Mouse (Mus musculus): ENCODE data around the gene Etv3. TPM values are rescaled to one million over a fixed set of nuclear protein-coding genes. Genes with fewer than 3 reads are reported as not detected.

Gene Etv3
- total RNA-seq, 1 experiment, result 8.8 TPM

DNA sequence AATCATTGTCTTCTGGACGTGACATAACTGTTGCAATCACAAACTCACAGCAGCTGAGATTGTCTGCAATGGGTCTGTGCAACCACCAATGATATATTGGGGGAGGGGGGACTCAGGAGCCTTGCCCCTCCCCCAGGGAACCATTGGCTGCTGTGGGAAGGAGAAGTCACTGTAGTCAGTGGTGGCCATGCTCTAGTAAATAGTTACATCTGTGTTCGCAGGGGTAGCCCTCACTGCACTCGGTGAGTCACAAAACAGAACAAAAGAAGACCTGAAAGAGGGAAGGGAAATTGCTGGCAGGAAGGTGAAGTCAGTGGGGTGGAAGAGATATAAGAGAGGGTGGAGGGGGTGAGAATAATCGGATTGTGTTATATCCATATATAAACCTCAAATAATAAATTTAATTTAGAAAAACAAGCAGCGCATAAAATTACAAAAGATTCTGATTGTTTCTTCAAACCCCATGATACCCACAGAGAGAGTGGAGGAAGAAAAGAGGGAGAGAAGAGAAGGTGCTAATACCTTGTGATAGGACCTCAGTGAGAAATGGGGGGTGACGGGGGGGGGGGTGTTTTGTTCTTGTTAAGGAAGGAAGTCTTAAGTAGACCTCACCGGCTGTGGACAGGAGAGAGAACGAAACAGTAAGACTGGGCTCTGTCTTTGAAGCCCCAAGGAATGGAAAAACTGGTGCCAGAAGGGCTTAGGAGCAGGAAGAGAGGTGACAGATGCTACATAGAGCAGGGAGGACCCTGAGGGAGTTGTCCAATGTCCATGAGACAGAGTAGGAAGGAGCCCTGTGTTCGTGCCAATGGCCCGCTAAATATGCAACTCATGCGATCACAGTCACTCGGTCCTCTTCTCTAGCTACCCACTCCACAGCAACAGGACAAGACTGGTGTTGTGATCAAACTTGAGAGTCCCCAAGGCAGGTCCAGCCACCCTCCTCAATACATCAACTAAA lies 18.5 kb upstream of the Etv3 start:
- Histone ChIP-seq H3K27ac (ENCODE audit: insufficient read depth, low read depth, low read length, poor library complexity, severe bottlenecking) (no peak overlapping the region), H3K4me3 (ENCODE audit: insufficient read depth in 1 of 2, low read depth in 1 of 2, low read length in 2 of 2, poor library complexity in 1 of 2, severe bottlenecking in 1 of 2) (no peak overlapping the region), H3K4me1 (ENCODE audit: control insufficient read depth in 2 of 2, insufficient read depth in 2 of 2, low read length in 2 of 2, poor library complexity in 1 of 2) (peaks cover 0 to under 1% of the 10 kb centered on the region in 2 experiments; a peak in 2 of 4 replicates), H3K36me3 (ENCODE audit: control insufficient read depth, insufficient read depth, low read length, poor library complexity, severe bottlenecking) (no peaks in the 10 kb centered on the region), H3K9ac (ENCODE audit: insufficient read depth, low read depth, low read length, poor library complexity, severe bottlenecking) (no peak overlapping the region), H3K9me3 (ENCODE audit: control insufficient read depth, insufficient read depth, low read depth, low read length) (no peaks in the 10 kb centered on the region)
- no peak for DNase-seq (ENCODE audit: low read depth, low spot score)
- TF ChIP-seq ZC3H11A (IDR thresholded peaks at IDR 0.05; ENCODE audit: borderline replicate concordance, low read depth, low read length) (no peak), HCFC1 (IDR thresholded peaks at IDR 0.05; ENCODE audit: borderline replicate concordance, insufficient read depth, low read length) (no peak), ZNF384 (IDR thresholded peaks at IDR 0.05; ENCODE audit: low read depth, low read length) (no peak), CHD2 (IDR thresholded peaks at IDR 0.05; ENCODE audit: low read depth, low read length) (no peak), MAFK (IDR thresholded peaks at IDR 0.05; ENCODE audit: insufficient read depth, low read depth, low read length) (no peak)
- in situ Hi-C loops (cut with MboI; ENCODE audit: low sequenced_read_pairs in 2 of 2, unreplicated experiment in 2 of 2), result loop anchor here (10.0 to 25.0 kb wide), 2 partner anchors 269 to 472 kb away; no protein-coding TSS in a partner anchor

DNA sequence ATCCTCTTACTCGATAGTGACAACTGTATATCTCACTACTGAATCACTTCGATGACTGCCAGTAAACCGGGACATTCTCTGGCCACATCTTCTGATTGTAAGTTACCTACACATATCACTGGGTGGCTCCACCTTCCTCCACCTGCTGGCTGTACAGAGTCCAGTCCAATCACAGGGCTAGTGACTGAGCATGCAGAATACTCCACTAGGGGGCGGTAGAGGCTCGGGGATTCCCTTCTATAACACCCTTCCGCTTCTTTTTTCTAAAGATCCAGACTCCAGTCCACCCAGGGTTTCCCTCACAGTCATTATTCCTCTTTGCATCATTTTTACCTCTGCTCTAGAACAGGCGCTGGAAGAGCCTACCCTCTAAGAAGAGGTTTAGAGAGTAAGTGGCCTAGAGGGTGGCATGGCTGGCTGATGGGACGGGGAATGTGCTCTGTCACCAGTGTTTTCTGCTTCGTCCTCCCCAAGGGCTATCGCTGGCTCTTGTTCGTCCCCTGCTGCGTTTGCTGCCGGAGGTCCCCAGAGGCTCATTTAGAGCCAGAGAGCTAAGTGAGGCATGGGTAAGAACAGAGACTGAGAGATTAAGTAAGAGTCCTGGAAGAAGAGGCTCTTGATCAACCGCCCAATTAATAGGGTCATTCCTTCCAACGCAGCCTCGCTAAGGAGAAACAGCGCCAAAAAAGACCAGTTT lies 16.9 kb upstream of the Etv3 start:
- Histone ChIP-seq H3K36me3 (ENCODE audit: control insufficient read depth, insufficient read depth, low read length, poor library complexity, severe bottlenecking) (no peaks in the 10 kb centered on the region), H3K27ac (ENCODE audit: insufficient read depth, low read depth, low read length, poor library complexity, severe bottlenecking) (no peak overlapping the region), H3K9me3 (ENCODE audit: control insufficient read depth, insufficient read depth, low read depth, low read length) (no peaks in the 10 kb centered on the region), H3K4me3 (ENCODE audit: insufficient read depth in 1 of 2, low read depth in 1 of 2, low read length in 2 of 2, poor library complexity in 1 of 2, severe bottlenecking in 1 of 2) (0 out of 4 replicates have a peak overlapping the region, but pooled peaks of 1 of the 2 experiments have one; percentile 11), H3K4me1 (ENCODE audit: control insufficient read depth in 2 of 2, insufficient read depth in 2 of 2, low read length in 2 of 2, poor library complexity in 1 of 2) (peaks cover 0 to 8% of the 10 kb centered on the region in 2 experiments; a peak in 1 of 4 replicates), H3K9ac (ENCODE audit: insufficient read depth, low read depth, low read length, poor library complexity, severe bottlenecking) (no peak overlapping the region; the same call in 1 of the 2 replicates)
- in situ Hi-C loops (cut with MboI; ENCODE audit: low sequenced_read_pairs in 2 of 2, unreplicated experiment in 2 of 2), result loop anchor here (10.0 to 25.0 kb wide), 2 partner anchors 271 to 474 kb away; no protein-coding TSS in a partner anchor
- no peak for TF ChIP-seq ZNF384 (IDR thresholded peaks at IDR 0.05; ENCODE audit: low read depth, low read length)
- peak; percentile 80; the same call in 1 of the 2 replicates for TF ChIP-seq ZC3H11A (IDR thresholded peaks at IDR 0.05; ENCODE audit: borderline replicate concordance, low read depth, low read length)
- DNase-seq (ENCODE audit: low read depth, low spot score), result peak; percentile 85

DNA sequence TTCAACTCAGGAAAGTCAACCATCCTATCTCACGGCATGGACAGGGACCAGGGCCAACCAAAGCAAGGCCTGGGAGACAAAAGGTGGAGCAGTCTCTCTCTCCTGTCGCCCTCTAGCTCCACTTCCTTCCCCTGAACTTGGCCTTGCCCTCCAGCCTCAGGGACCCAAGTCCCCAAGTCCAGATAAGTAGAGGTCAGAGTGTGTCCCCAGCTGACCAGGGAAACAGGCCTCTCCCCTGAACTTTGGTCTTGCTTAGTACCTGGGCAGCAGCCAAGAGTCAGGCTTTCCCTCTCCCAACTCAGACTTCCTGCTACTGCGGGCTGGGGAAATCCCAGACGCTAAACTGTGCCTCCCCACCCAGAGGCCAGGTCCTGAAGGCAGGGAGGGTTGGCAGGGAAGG lies 16.1 kb upstream of the Etv3 start:
- no peak overlapping the region for H3K4me3 ChIP-seq (ENCODE audit: insufficient read depth in 1 of 2, low read depth in 1 of 2, low read length in 2 of 2, poor library complexity in 1 of 2, severe bottlenecking in 1 of 2)
- H3K27ac ChIP-seq (ENCODE audit: insufficient read depth, low read depth, low read length, poor library complexity, severe bottlenecking), result no peak overlapping the region
- in situ Hi-C loops (cut with MboI; ENCODE audit: low sequenced_read_pairs in 2 of 2, unreplicated experiment in 2 of 2), result loop anchor here (10.0 to 25.0 kb wide), 2 partner anchors 272 to 474 kb away; no protein-coding TSS in a partner anchor
- DNase-seq (ENCODE audit: low read depth, low spot score), result no peak
- no peak for TF ChIP-seq ZNF384 (IDR thresholded peaks at IDR 0.05; ENCODE audit: low read depth, low read length)
- no peak for TF ChIP-seq CHD2 (IDR thresholded peaks at IDR 0.05; ENCODE audit: low read depth, low read length)
- no peak for TF ChIP-seq ZC3H11A (IDR thresholded peaks at IDR 0.05; ENCODE audit: borderline replicate concordance, low read depth, low read length)
- TF ChIP-seq MAFK (IDR thresholded peaks at IDR 0.05; ENCODE audit: insufficient read depth, low read depth, low read length), result no peak
- no peak for TF ChIP-seq HCFC1 (IDR thresholded peaks at IDR 0.05; ENCODE audit: borderline replicate concordance, insufficient read depth, low read length)
- no peak overlapping the region for H3K9ac ChIP-seq (ENCODE audit: insufficient read depth, low read depth, low read length, poor library complexity, severe bottlenecking)
- H3K9me3 ChIP-seq (ENCODE audit: control insufficient read depth, insufficient read depth, low read depth, low read length), result no peaks in the 10 kb centered on the region
- H3K36me3 ChIP-seq (ENCODE audit: control insufficient read depth, insufficient read depth, low read length, poor library complexity, severe bottlenecking), result no peaks in the 10 kb centered on the region
- H3K4me1 ChIP-seq (ENCODE audit: control insufficient read depth in 2 of 2, insufficient read depth in 2 of 2, low read length in 2 of 2, poor library complexity in 1 of 2), result peaks cover 0 to 8% of the 10 kb centered on the region in 2 experiments; a peak in 1 of 4 replicates

DNA sequence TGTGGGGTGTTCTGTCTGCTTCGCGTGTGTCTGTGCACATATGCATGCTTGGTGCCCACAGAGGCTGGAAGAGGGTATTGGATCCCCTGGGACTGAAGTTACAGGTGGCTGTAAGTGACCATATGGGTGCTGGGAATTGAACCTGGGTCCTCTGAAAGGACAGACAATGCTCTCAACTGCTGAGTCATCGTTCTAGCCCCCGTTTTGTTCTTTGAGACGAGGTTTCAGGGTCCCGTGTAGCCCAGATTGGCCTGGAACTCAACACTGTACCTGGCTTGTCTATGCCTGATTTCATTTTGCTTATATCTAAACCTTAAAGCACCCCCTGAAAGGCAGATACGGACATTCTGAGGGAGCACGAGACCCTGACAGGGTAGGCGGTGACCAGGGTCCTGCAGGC lies 14.4 kb upstream of the Etv3 start:
- Histone ChIP-seq H3K9ac (ENCODE audit: insufficient read depth, low read depth, low read length, poor library complexity, severe bottlenecking) (no peak overlapping the region), H3K4me3 (ENCODE audit: insufficient read depth in 1 of 2, low read depth in 1 of 2, low read length in 2 of 2, poor library complexity in 1 of 2, severe bottlenecking in 1 of 2) (no peak overlapping the region), H3K27ac (ENCODE audit: insufficient read depth, low read depth, low read length, poor library complexity, severe bottlenecking) (no peak overlapping the region), H3K4me1 (ENCODE audit: control insufficient read depth in 2 of 2, insufficient read depth in 2 of 2, low read length in 2 of 2, poor library complexity in 1 of 2) (peaks cover 0 to 9% of the 10 kb centered on the region in 2 experiments; a peak in 1 of 4 replicates), H3K9me3 (ENCODE audit: control insufficient read depth, insufficient read depth, low read depth, low read length) (no peaks in the 10 kb centered on the region), H3K36me3 (ENCODE audit: control insufficient read depth, insufficient read depth, low read length, poor library complexity, severe bottlenecking) (no peaks in the 10 kb centered on the region)
- TF ChIP-seq MAFK (IDR thresholded peaks at IDR 0.05; ENCODE audit: insufficient read depth, low read depth, low read length), result peak; percentile 75; the same call in 1 of the 2 replicates
- TF ChIP-seq CHD2 (IDR thresholded peaks at IDR 0.05; ENCODE audit: low read depth, low read length), result no peak
- in situ Hi-C loops (cut with MboI; ENCODE audit: low sequenced_read_pairs in 2 of 2, unreplicated experiment in 2 of 2), result loop anchor here in 1 of 2 experiments (25.0 kb wide), 1 partner anchor 274 kb away; no protein-coding TSS in a partner anchor
- no peak for DNase-seq (ENCODE audit: low read depth, low spot score)
